Mouse (Mus musculus) thymus, adult 2 months (tissue): Measurements from ENCODE around the gene Bpifa2. TPM values are rescaled to one million over a fixed set of nuclear protein-coding genes. Genes with fewer than 3 reads are reported as not detected.

ENCODE experiments used
- DNase-seq: peaks from one replicate; pipeline ENCODE4 v3.0.0; 2021
- H3K27ac ChIP-seq: fragments of 200-500 bp; 2 replicates; pipeline ENCODE4 v1.5.1; 2012; ENCODE audit warnings: low read length, control low read depth; ENCODE audit not compliant: control insufficient read depth, insufficient read depth
- H3K27me3 ChIP-seq: fragments of 200-500 bp; 2 replicates; pipeline ENCODE4 v1.6.1; 2012; ENCODE audit warnings: mild to moderate bottlenecking, low read length, moderate library complexity, mixed read lengths; ENCODE audit not compliant: control insufficient read depth, insufficient read depth
- H3K36me3 ChIP-seq: fragments of 200-500 bp; 2 replicates; pipeline ENCODE4 v1.6.1; 2012; ENCODE audit warnings: mild to moderate bottlenecking, low read length, moderate library complexity; ENCODE audit not compliant: control insufficient read depth, insufficient read depth
- H3K4me1 ChIP-seq: fragments of 200-500 bp; replicated peaks from 2 replicates; pipeline ENCODE4 v1.6.1; 2012; ENCODE audit warnings: low read length; ENCODE audit not compliant: control insufficient read depth, insufficient read depth
- H3K4me3 ChIP-seq: fragments of 200-500 bp; 2 replicates; pipeline ENCODE4 v1.5.1; 2012; ENCODE audit warnings: mild to moderate bottlenecking, low read length, control low read depth, moderate library complexity; ENCODE audit not compliant: control insufficient read depth, insufficient read depth
- CTCF ChIP-seq: fragments of 200-500 bp; IDR thresholded peaks from 2 replicates; pipeline ENCODE4 v1.5.1; 2012; ENCODE audit warnings: mild to moderate bottlenecking, control low read depth, low read length, moderate library complexity, borderline replicate concordance; ENCODE audit not compliant: control insufficient read depth, poor library complexity, insufficient read depth; ENCODE audit errors: extremely low read depth
- POLR2A ChIP-seq: fragments of 200-500 bp; IDR thresholded peaks from 2 replicates; pipeline ENCODE4 v1.6.1; 2012; ENCODE audit warnings: mild to moderate bottlenecking, low read length, control low read depth, moderate library complexity; ENCODE audit not compliant: control insufficient read depth, poor library complexity, insufficient read depth; ENCODE audit errors: extremely low read depth
- WGBS: fragments of 180-500 bp; shearing (Covaris S2); methylation state at CpG from one replicate; pipeline ENCODE4 v1.1.7; 2018; 5-methylcytosine and 5-hydroxymethylcytosine counted together
- polyA plus RNA-seq: library from polyadenylated mRNA; depleted of rRNA; stranded (reverse); fragments of >200 nt; gene quantifications from 2 replicates; pipeline ENCODE4 v1.2.3, GENCODE M21; 2012; rRNA removed

The Bpifa2 gene
- polyA plus RNA-seq, 1 experiment, result 0.22 TPM

GRCm38 (mm10) chr2:154038932-154039331 lies 30.9 kb downstream of the Bpifa2 start:
- Histone ChIP-seq H3K27ac (no peak overlapping the region), H3K4me3 (no peak overlapping the region), H3K27me3 (no peaks in the 10 kb centered on the region), H3K36me3 (no peaks in the 10 kb centered on the region), H3K4me1 (no peaks in the 10 kb centered on the region)
- TF ChIP-seq CTCF, result peak; percentile 26; the same call in 1 of the 2 replicates
- TF ChIP-seq POLR2A, result no peak
- 41% methylated on average over 2 of the region's 2 CpGs for WGBS
- DNase-seq, result peak; percentile 23

GRCm38 (mm10) chr2:154044743-154045142 lies 36.7 kb downstream of the Bpifa2 start:
- no peak overlapping the region for H3K27ac ChIP-seq
- TF ChIP-seq CTCF (no peak), POLR2A (no peak)
- 34% methylated on average over 3 of the region's 3 CpGs for WGBS

DNA sequence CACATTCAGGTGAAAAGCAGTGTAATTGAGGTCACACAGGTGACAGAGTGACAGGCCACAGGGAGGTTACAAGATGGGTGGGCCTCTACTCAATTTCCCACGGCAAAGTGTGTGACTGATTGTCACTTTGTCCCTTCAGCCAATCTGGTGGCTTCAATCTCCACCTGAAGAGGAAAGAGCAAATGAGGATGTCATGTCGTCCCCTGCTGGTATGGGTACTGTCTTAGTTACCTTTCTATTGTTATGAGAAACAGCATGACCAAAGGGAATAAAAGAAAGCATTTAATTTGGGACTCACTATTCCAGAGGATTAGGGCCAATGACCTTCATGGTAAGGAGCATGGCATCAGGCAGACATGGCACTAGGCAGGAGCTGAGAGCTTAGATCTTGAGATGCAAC lies 50.6 kb downstream of the Bpifa2 start:
- Histone ChIP-seq H3K27me3 (no peaks in the 10 kb centered on the region), H3K27ac (no peak overlapping the region), H3K36me3 (no peaks in the 10 kb centered on the region), H3K4me1 (no peaks in the 10 kb centered on the region), H3K4me3 (no peak overlapping the region)
- WGBS, result 76% methylated on average over 2 of the region's 2 CpGs
- DNase-seq, result peak; percentile 4
- no peak for TF ChIP-seq CTCF
- TF ChIP-seq POLR2A, result no peak

More at GRCm38 (mm10) chr2:154044743-154045142, 36.7 kb downstream of the Bpifa2 start:
- Histone ChIP-seq H3K27me3 (no peaks in the 10 kb centered on the region), H3K4me3 (no peak overlapping the region), H3K4me1 (no peaks in the 10 kb centered on the region), H3K36me3 (no peaks in the 10 kb centered on the region)
- DNase-seq, result no peak

Other genes starting within 250 kb of the Bpifa2 start
- gene Efcab8, start 228.3 kb upstream of the Bpifa2 start, polyA plus RNA-seq, result 1.8 and 1.9 TPM in 2 replicates
- not detected in 2 replicates for gene Sun5, start 137.2 kb upstream of the Bpifa2 start, polyA plus RNA-seq
- gene Bpifb2, start 133.2 kb upstream of the Bpifa2 start, polyA plus RNA-seq, result 0.71 and 0.73 TPM in 2 replicates
- 0.23 and 0.27 TPM in 2 replicates for gene Bpifb6, start 107.9 kb upstream of the Bpifa2 start, polyA plus RNA-seq
- 0.59 and 0.89 TPM in 2 replicates for gene Bpifb3, start 90.0 kb upstream of the Bpifa2 start, polyA plus RNA-seq
- 0.13 and 0.29 TPM in 2 replicates for gene Bpifb4, start 70.1 kb upstream of the Bpifa2 start, polyA plus RNA-seq
- not detected in 2 replicates for gene Bpifa6, start 33.3 kb upstream of the Bpifa2 start, polyA plus RNA-seq
- 0.23 TPM in 1 of 2 replicates, not detected in the other for gene Bpifa3, start 122.1 kb downstream of the Bpifa2 start, polyA plus RNA-seq
- 23.3 and 33.0 TPM in 2 replicates for gene Bpifa1, start 134.6 kb downstream of the Bpifa2 start, polyA plus RNA-seq
- 1.3 and 1.6 TPM in 2 replicates for gene Bpifa5, start 154.3 kb downstream of the Bpifa2 start, polyA plus RNA-seq
- 1.4 and 1.5 TPM in 2 replicates for gene Bpifb1, start 182.6 kb downstream of the Bpifa2 start, polyA plus RNA-seq
- gene Bpifb5, start 215.5 kb downstream of the Bpifa2 start, polyA plus RNA-seq, result 0.40 and 0.65 TPM in 2 replicates
- gene Bpifb9a, start 249.6 kb downstream of the Bpifa2 start, polyA plus RNA-seq, result 0.11 and 0.14 TPM in 2 replicates